Mouse (Mus musculus): Measurements from ENCODE around the gene Tcp10c.
"Not testable (repeated sequence)": the region's sequence is repeated elsewhere in the genome, so short reads cannot be mapped to it uniquely, and the experiment has no call there.

DNA sequence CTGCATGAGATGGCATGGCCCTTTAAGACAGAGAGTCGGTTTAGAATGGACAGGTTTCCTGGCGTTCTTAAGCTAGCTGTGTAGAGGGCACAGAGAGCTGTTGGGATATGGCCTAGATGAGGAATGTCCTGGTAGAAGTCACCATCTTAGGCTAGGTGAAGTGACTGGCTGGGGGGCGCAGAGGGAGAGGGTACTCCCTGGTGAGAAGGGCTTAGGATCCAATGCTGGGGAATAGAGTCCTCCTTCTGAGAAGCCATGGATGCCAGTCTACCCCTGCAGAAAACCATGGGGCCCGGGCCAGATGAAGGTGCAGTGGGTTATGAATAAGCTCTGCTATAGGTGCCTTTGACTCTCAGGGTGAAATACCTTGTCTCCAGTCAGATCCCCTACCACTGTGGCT lies at the start of gene Tcp10c:
- not testable (repeated sequence) for TF ChIP-seq CTCF (IDR thresholded peaks at IDR 0.05; ENCODE audit: low read depth, low read length); POLR2A (IDR thresholded peaks at IDR 0.05; ENCODE audit: borderline replicate concordance, low read depth, low read length)

Data from bone marrow macrophage, adult 2 months (primary cell).